Mouse (Mus musculus) liver, postnatal 0 days (tissue): Measurements from ENCODE around the gene Creg2. TPM values are rescaled to one million over a fixed set of nuclear protein-coding genes. Genes with fewer than 3 reads are reported as not detected.

Experiments
- ATAC-seq: fragments of 200-750 bp; cut with Nextera tagmentation; 2 replicates; pipeline ENCODE4 v1.8.0; 2017; ENCODE audit warnings: mild to moderate bottlenecking, moderate library complexity
- DNase-seq: peaks from one replicate; pipeline ENCODE4 v3.0.0-alpha.2; 2016
- H3K27ac ChIP-seq: fragments of 300-500 bp; sonication (generic); 2 replicates; pipeline ENCODE4 v1.5.1; 2014; ENCODE audit warnings: antibody characterized with exemption, moderate library complexity, mild to moderate bottlenecking, low read depth
- H3K27me3 ChIP-seq: fragments of 300-500 bp; sonication (generic); 2 replicates; pipeline ENCODE4 v1.6.1; 2014; ENCODE audit warnings: low read length, control low read depth, mixed read lengths; ENCODE audit not compliant: insufficient read depth
- H3K36me3 ChIP-seq: fragments of 300-500 bp; sonication (generic); replicated peaks from 2 replicates; pipeline ENCODE4 v1.6.1; 2014; ENCODE audit warnings: mild to moderate bottlenecking, control low read depth, low read length, moderate library complexity, mixed read lengths; ENCODE audit not compliant: insufficient read depth
- H3K4me1 ChIP-seq: fragments of 300-500 bp; sonication (generic); 2 replicates; pipeline ENCODE4 v1.6.1; 2014; ENCODE audit warnings: antibody characterized with exemption, mild to moderate bottlenecking, control low read depth; ENCODE audit not compliant: insufficient read depth
- H3K4me2 ChIP-seq: fragments of 300-500 bp; sonication (generic); 2 replicates; pipeline ENCODE4 v1.6.1; 2014; ENCODE audit warnings: low read depth, mild to moderate bottlenecking, low read length, moderate library complexity, mixed read lengths
- H3K4me3 ChIP-seq: fragments of 300-500 bp; sonication (generic); 2 replicates; pipeline ENCODE4 v1.5.1; 2014; ENCODE audit warnings: low read depth, low read length
- H3K9ac ChIP-seq: fragments of 300-500 bp; sonication (generic); replicated peaks from 2 replicates; pipeline ENCODE4 v1.6.1; 2014; ENCODE audit warnings: mild to moderate bottlenecking, moderate library complexity
- H3K9me3 ChIP-seq: fragments of 300-500 bp; sonication (generic); 2 replicates; pipeline ENCODE4 v1.6.1; 2016; ENCODE audit warnings: mild to moderate bottlenecking, control low read depth, low read length, mixed read lengths
- CTCF ChIP-seq: sonication (generic); IDR thresholded peaks from 2 replicates; pipeline ENCODE4 v1.5.1; 2016; ENCODE audit warnings: antibody characterized with exemption, low read depth
- EP300 ChIP-seq: IDR thresholded peaks from 2 replicates; pipeline ENCODE4 v1.6.1; 2016; ENCODE audit warnings: antibody characterized with exemption, low read depth, mild to moderate bottlenecking
- WGBS: fragments of 180-500 bp; shearing (Covaris S2); extraction: QIAGEN DNeasy Blood & Tissue Kit; methylation state at CpG from one replicate; pipeline ENCODE4 v1.1.7; 2014; ENCODE audit not compliant: insufficient replicate concordance; 5-methylcytosine and 5-hydroxymethylcytosine counted together
- polyA plus RNA-seq: library from polyadenylated mRNA; unstranded; fragments of >200 nt; fragmentation: Nextera tagmentation; extraction: Ambion mirVana; gene quantifications from 2 replicates; pipeline ENCODE4 v1.2.1, GENCODE M21; 2015

The Creg2 gene
- polyA plus RNA-seq, 1 experiment from 2014 or later: not detected

DNA sequence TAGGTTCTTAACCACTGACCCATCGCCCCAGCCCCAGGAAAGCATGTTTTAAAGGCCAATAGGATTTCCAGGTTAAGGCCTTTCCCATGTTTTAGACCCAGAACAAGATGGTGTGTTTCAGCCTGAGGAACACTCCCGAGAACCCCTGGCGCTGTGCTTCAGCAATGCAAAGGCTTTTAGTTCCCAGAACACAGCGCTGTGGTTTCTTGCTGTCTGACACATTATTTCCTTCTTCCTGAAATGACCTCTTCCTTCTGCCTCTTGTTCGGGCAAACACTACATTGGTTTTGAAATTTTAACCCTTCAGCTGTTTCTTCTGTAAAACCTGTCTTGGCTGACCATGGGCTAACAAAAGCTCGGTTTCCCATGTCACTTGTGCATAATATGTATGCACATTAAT, 72.1 kb downstream of the Creg2 start:
- DNase-seq: peak; percentile 25
- WGBS: 26% methylated on average over 6 of the region's 6 CpGs
- no peaks in the 10 kb centered on the region for H3K27me3 ChIP-seq
- H3K4me2 ChIP-seq: peak overlapping the region; percentile 2; the same call in 1 of the 2 replicates
- H3K9ac ChIP-seq: no peak overlapping the region
- peak overlapping the region; percentile 98 for H3K27ac ChIP-seq
- no peaks in the 10 kb centered on the region for H3K9me3 ChIP-seq
- no peaks in the 10 kb centered on the region for H3K36me3 ChIP-seq
- H3K4me3 ChIP-seq: no peak overlapping the region
- peaks cover 31% of the 10 kb centered on the region for H3K4me1 ChIP-seq
- TF ChIP-seq CTCF (no peak), EP300 (peak; percentile 22; the same call in 1 of the 2 replicates)
- no peak for ATAC-seq

DNA sequence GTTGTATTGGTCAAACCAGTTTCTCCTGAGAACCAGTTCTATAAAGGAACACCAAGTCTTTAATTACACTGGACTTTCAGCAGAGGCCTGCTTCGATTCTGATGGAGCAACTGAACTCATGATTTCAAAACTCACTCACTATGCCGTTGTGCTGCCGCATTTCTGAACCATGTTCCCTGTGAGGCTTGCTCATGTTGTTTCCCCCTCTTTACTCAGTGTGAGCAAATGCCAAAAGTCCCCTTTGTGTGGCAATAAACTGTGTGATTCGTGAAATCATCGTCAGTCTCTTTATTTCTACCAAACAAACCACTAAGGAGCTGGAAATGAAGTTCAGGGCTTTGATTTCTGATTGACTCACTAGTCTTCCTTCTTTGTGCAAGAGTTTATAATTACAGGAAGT, 72.8 kb downstream of the Creg2 start:
- peak overlapping the region; percentile 98 for H3K27ac ChIP-seq
- WGBS: 36% methylated on average over 5 of the region's 5 CpGs
- peak; percentile 71 for TF ChIP-seq EP300
- no peak for TF ChIP-seq CTCF
- no peak overlapping the region for H3K9ac ChIP-seq
- peaks cover 36% of the 10 kb centered on the region for H3K4me1 ChIP-seq
- no peaks in the 10 kb centered on the region for H3K27me3 ChIP-seq
- H3K36me3 ChIP-seq: no peaks in the 10 kb centered on the region
- no peaks in the 10 kb centered on the region for H3K9me3 ChIP-seq
- DNase-seq (peak; percentile 55), ATAC-seq (peak; percentile 60)
- no peak overlapping the region for H3K4me3 ChIP-seq
- peak overlapping the region; percentile 96; the same call in 1 of the 2 replicates for H3K4me2 ChIP-seq

DNA sequence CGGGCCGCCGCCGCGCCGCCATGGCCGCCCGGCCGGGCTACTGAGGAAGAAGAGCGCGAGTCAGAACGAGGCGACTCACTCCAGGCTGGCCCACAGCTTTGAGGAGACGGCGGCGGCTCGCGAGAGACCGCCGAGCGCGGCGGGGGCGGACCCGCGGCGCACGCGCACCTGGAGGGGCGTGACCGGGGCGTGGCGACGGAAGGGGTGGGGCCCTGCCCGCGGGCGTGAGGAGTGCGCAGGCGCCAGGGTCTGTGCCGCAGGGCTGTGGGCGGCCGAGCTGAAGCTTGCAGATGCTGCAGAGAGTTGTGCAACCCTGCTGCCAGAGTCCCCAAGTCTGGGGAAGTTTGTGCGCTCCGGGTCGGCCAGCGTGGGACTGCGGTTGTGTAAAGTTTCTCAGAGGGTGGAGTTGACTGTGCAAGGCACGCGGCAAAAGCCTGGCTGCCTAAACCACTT, 74.0 kb downstream of the Creg2 start, which contains the start of gene Rnf149:
Gene Rnf149, minus strand, starts transcription at position 153 of the 453 bp plus-strand sequence.
- peaks cover 41% of the 10 kb centered on the region for H3K4me1 ChIP-seq
- no peaks in the 10 kb centered on the region for H3K9me3 ChIP-seq
- TF ChIP-seq EP300 (no peak), CTCF (no peak)
- peak; percentile 88 for ATAC-seq
- peak within 1 kb of the TSS; percentile 98 for H3K27ac ChIP-seq
- WGBS: under 1% methylated on average over 33 of the region's 49 CpGs
- H3K27me3 ChIP-seq: no peaks in the 10 kb centered on the region
- peak within 1 kb of the TSS; percentile 95 for H3K9ac ChIP-seq
- peak within 1 kb of the TSS; percentile 96 for H3K4me2 ChIP-seq
- peak; percentile 97 for DNase-seq
- peaks cover 4% of the 10 kb centered on the region; the same call in 1 of the 2 replicates for H3K36me3 ChIP-seq
- peak within 1 kb of the TSS; percentile 94 for H3K4me3 ChIP-seq

DNA sequence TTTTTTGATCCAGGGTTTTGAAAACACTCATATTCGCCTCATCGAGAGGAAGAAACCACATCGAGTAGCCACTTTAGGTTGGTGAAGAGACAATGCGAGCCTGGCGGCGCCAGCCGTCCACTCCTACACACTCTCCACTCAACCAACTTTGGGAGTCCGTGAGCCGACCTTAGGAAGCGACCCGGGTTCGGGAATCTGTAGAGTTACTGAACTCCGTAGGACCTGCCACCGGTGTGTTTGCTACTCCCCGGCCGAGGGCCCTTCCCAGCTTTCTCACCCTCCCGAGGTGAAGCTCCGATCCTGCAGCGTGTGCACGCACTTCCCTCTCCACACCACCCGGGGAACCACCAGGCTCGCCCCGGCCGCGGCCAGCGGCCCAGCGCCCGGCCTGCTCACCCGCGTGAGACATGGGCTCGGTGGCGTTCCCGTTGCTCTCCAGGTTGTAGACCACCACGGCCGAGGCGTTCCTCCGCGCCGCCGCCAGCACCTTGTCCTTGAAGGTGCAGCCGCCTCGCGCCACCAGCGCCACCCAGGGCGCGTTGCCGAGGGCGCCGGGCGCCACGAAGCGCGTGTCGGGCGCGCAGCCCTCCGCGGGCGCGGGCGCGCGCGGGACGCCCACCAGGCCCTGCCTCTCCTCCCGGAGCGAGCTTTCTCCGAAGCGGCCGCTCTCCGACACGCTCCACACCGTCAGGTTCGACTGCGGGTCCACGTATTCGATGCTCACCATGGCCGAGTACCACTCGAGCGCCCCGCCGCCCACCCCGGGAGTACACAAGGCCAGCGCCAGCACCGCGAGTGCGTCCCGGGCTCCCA, 74.6 kb downstream of the Creg2 start:
- H3K36me3 ChIP-seq: peaks cover 4% of the 10 kb centered on the region; the same call in 1 of the 2 replicates
- H3K4me3 ChIP-seq: peak overlapping the region; percentile 94
- peaks cover 42% of the 10 kb centered on the region for H3K4me1 ChIP-seq
- peak overlapping the region; percentile 96 for H3K4me2 ChIP-seq
- WGBS: 1% methylated on average over 74 of the region's 88 CpGs
- no peaks in the 10 kb centered on the region for H3K27me3 ChIP-seq
- DNase-seq: peak; percentile 69
- no peak for TF ChIP-seq EP300
- TF ChIP-seq CTCF: no peak
- H3K9me3 ChIP-seq: no peaks in the 10 kb centered on the region
- peak; percentile 40 for ATAC-seq
- peak overlapping the region; percentile 95 for H3K9ac ChIP-seq
- H3K27ac ChIP-seq: peak overlapping the region; percentile 98

DNA sequence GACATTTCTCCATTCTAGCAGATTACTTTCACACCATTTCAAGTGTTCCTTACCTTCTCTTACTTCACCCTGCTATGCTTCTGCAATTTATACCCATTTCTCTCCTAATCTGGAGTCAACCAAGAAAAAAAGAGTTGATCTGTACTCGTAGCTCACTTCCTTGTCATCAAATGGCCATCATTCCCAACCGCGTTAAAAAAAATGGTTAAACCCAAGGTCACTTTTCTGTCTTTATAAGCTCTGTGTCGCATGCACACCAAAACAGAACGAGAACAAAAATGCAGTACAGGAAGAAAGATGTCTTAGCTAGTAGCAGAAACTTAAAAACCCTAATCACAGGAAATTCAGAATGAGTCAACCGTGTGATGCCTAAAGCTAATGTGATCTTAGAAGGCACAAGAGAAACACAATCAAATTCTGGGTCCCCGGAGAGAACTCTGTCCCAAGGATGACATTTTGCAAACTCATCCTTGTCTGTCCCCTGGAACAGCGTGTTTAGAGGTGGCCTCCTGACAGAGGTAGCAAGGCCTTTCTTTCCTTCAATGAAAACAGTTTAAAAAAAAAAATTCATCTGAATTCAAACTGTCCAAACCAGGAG, 75.4 kb downstream of the Creg2 start:
- no peak for TF ChIP-seq CTCF
- no peak for TF ChIP-seq EP300
- WGBS: 3% methylated on average over 8 of the region's 8 CpGs
- DNase-seq (no peak), ATAC-seq (no peak)
- H3K36me3 ChIP-seq: peaks cover 4% of the 10 kb centered on the region; the same call in 1 of the 2 replicates
- peak overlapping the region; percentile 98 for H3K27ac ChIP-seq
- H3K9ac ChIP-seq: peak overlapping the region; percentile 95
- H3K4me2 ChIP-seq: peak overlapping the region; percentile 96
- peak overlapping the region; percentile 94 for H3K4me3 ChIP-seq
- H3K27me3 ChIP-seq: no peaks in the 10 kb centered on the region
- H3K9me3 ChIP-seq: no peaks in the 10 kb centered on the region
- H3K4me1 ChIP-seq: peaks cover 44% of the 10 kb centered on the region

DNA sequence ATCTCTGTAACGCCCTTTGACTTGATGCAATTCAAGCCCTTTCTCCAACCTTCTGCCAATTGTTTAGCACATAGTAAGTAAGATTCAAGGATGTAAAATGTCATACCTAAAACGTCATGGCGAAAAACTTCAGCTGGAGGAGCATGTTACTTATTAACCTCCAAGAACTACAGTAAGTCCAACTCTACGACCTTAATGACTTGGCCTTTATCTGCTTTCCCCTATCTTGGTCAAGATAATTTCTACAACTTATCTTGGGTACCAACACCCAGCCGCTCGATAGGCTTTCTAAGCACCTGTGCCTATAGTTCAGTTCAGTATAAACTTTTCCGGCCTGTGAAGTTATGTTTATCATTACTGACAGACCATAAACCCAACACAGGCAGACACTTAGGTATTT, 77.4 kb downstream of the Creg2 start:
- DNase-seq (no peak), ATAC-seq (no peak)
- peaks cover 10% of the 10 kb centered on the region; the same call in 1 of the 2 replicates for H3K36me3 ChIP-seq
- H3K27me3 ChIP-seq: no peaks in the 10 kb centered on the region
- peak overlapping the region; percentile 96; the same call in 1 of the 2 replicates for H3K4me2 ChIP-seq
- H3K9me3 ChIP-seq: no peaks in the 10 kb centered on the region
- peaks cover 33% of the 10 kb centered on the region for H3K4me1 ChIP-seq
- H3K4me3 ChIP-seq: no peak overlapping the region
- 55% methylated on average over 7 of the region's 7 CpGs for WGBS
- no peak overlapping the region for H3K9ac ChIP-seq
- H3K27ac ChIP-seq: no peak overlapping the region
- TF ChIP-seq EP300 (no peak), CTCF (no peak)
